Mouse (Mus musculus) hindbrain, postnatal 0 days (tissue): Measurements from ENCODE around the gene Per1. TPM values are rescaled to one million over a fixed set of nuclear protein-coding genes. Genes with fewer than 3 reads are reported as not detected.

Source experiments
- ATAC-seq: fragments of 200-750 bp; cut with Nextera tagmentation; 2 replicates; pipeline ENCODE4 v1.8.0; 2017; ENCODE audit warnings: mild to moderate bottlenecking, moderate TSS enrichment, moderate library complexity
- DNase-seq: peaks from one replicate; pipeline ENCODE4 v3.0.0-alpha.2; 2015; ENCODE audit warnings: low spot score
- H3K27ac ChIP-seq: fragments of 300-500 bp; sonication (generic); 2 replicates; pipeline ENCODE4 v1.5.1; 2014; ENCODE audit warnings: mild to moderate bottlenecking
- H3K27me3 ChIP-seq: fragments of 300-500 bp; sonication (generic); 2 replicates; pipeline ENCODE4 v1.6.1; 2014; ENCODE audit warnings: low read length, mixed read lengths; ENCODE audit not compliant: insufficient read depth
- H3K36me3 ChIP-seq: fragments of 300-500 bp; sonication (generic); 2 replicates; pipeline ENCODE4 v1.6.1; 2014; ENCODE audit warnings: low read length, mixed read lengths; ENCODE audit not compliant: insufficient read depth
- H3K4me1 ChIP-seq: fragments of 300-500 bp; sonication (generic); 2 replicates; pipeline ENCODE4 v1.6.1; 2014; ENCODE audit warnings: antibody characterized with exemption, low read length, mixed read lengths; ENCODE audit not compliant: insufficient read depth
- H3K4me2 ChIP-seq: fragments of 300-500 bp; sonication (generic); 2 replicates; pipeline ENCODE4 v1.6.1; 2014; ENCODE audit warnings: low read depth, mild to moderate bottlenecking, low read length, moderate library complexity, mixed read lengths
- H3K4me3 ChIP-seq: fragments of 300-500 bp; sonication (generic); 2 replicates; pipeline ENCODE4 v1.5.1; 2014; ENCODE audit warnings: low read length
- H3K9ac ChIP-seq: fragments of 300-500 bp; sonication (generic); replicated peaks from 2 replicates; pipeline ENCODE4 v1.6.1; 2014; ENCODE audit warnings: mild to moderate bottlenecking, low read length, moderate library complexity, mixed read lengths
- H3K9me3 ChIP-seq: fragments of 300-500 bp; sonication (generic); 2 replicates; pipeline ENCODE4 v1.6.1; 2016; ENCODE audit warnings: low read length, mixed read lengths
- CTCF ChIP-seq: IDR thresholded peaks from 2 replicates; pipeline ENCODE4 v1.5.1; 2016; ENCODE audit warnings: antibody characterized with exemption, control low read depth, low read depth
- WGBS: fragments of 180-500 bp; shearing (Covaris S2); extraction: QIAGEN DNeasy Blood & Tissue Kit; methylation state at CpG from one replicate; pipeline ENCODE4 v1.1.7; 2014; 5-methylcytosine and 5-hydroxymethylcytosine counted together
- polyA plus RNA-seq: library from polyadenylated mRNA; unstranded; fragments of >200 nt; fragmentation: Nextera tagmentation; extraction: Ambion mirVana; gene quantifications from 2 replicates; pipeline ENCODE4 v1.2.1, GENCODE M21; 2015
- total RNA-seq: library from RNA; depleted of rRNA; stranded (reverse); fragments of >200 nt; gene quantifications from 2 replicates; pipeline ENCODE4 v1.2.3, GENCODE M21; 2014

The Per1 gene
- total and polyA plus RNA-seq, 2 experiments from 2014 or later, result 15.9 to 27.1 TPM

GRCm38 (mm10) chr11:69064259-69065133 lies 30.5 kb upstream of the Per1 start:
- H3K9ac ChIP-seq, result peak overlapping the region; percentile 63; the same call in 1 of the 2 replicates
- DNase-seq (no peak), ATAC-seq (no peak)
- no peaks in the 10 kb centered on the region for H3K27me3 ChIP-seq
- no peaks in the 10 kb centered on the region for H3K9me3 ChIP-seq
- TF ChIP-seq CTCF, result no peak
- WGBS, result 52% methylated on average over 9 of the region's 9 CpGs
- peak overlapping the region; percentile 89 for H3K4me2 ChIP-seq
- H3K4me3 ChIP-seq, result peak overlapping the region; percentile 64
- H3K4me1 ChIP-seq, result peaks cover 23% of the 10 kb centered on the region
- H3K36me3 ChIP-seq, result no peaks in the 10 kb centered on the region
- H3K27ac ChIP-seq, result no peak overlapping the region

- no peak overlapping the region; the same call in 1 of the 2 replicates for H3K4me2 ChIP-seq
- no peaks in the 10 kb centered on the region for H3K9me3 ChIP-seq
- H3K4me1 ChIP-seq, result peaks cover 26% of the 10 kb centered on the region
- DNase-seq (no peak), ATAC-seq (no peak)
- H3K27ac ChIP-seq, result no peak overlapping the region
- 65% methylated on average over 3 of the region's 3 CpGs for WGBS
- H3K9ac ChIP-seq, result no peak overlapping the region
- no peaks in the 10 kb centered on the region for H3K36me3 ChIP-seq
- H3K27me3 ChIP-seq, result no peaks in the 10 kb centered on the region
- TF ChIP-seq CTCF, result no peak
- H3K4me3 ChIP-seq, result no peak overlapping the region
Observed at GRCm38 (mm10) chr11:69065394-69065925, 29.6 kb upstream of the Per1 start.

GRCm38 (mm10) chr11:69066163-69066861 lies 28.7 kb upstream of the Per1 start:
- Histone ChIP-seq H3K9ac (peak overlapping the region; percentile 44), H3K4me3 (peak overlapping the region; percentile 43), H3K9me3 (no peaks in the 10 kb centered on the region), H3K27ac (peak overlapping the region; percentile 65; the same call in 1 of the 2 replicates), H3K4me2 (peak overlapping the region; percentile 78), H3K4me1 (peaks cover 22% of the 10 kb centered on the region), H3K27me3 (no peaks in the 10 kb centered on the region), H3K36me3 (no peaks in the 10 kb centered on the region)
- ATAC-seq (no peak), DNase-seq (peak; percentile 73)
- no peak for TF ChIP-seq CTCF
- WGBS, result 1% methylated on average over 29 of the region's 29 CpGs

GRCm38 (mm10) chr11:69066956-69067355 lies 28.1 kb upstream of the Per1 start:
- Histone ChIP-seq H3K27me3 (no peaks in the 10 kb centered on the region), H3K9me3 (no peaks in the 10 kb centered on the region), H3K27ac (peak overlapping the region; percentile 21; the same call in 1 of the 2 replicates), H3K4me2 (peak overlapping the region; percentile 78), H3K4me3 (peak overlapping the region; percentile 43), H3K9ac (peak overlapping the region; percentile 44; the same call in 1 of the 2 replicates), H3K36me3 (no peaks in the 10 kb centered on the region), H3K4me1 (peaks cover 19% of the 10 kb centered on the region; the same call in 1 of the 2 replicates)
- TF ChIP-seq CTCF, result peak; percentile 88
- 9% methylated on average over 8 of the region's 8 CpGs for WGBS
- DNase-seq (peak; percentile 93), ATAC-seq (no peak)

- no peak for TF ChIP-seq CTCF
- 59% methylated on average over 6 of the region's 6 CpGs for WGBS
Observed at GRCm38 (mm10) chr11:69067601-69068000, 27.4 kb upstream of the Per1 start.

GRCm38 (mm10) chr11:69070093-69070492 lies 24.9 kb upstream of the Per1 start:
- H3K4me1 ChIP-seq, result peaks cover 18% of the 10 kb centered on the region; the same call in 1 of the 2 replicates

More at GRCm38 (mm10) chr11:69067601-69068000, 27.4 kb upstream of the Per1 start:
- Histone ChIP-seq H3K4me1 (peaks cover 18% of the 10 kb centered on the region; the same call in 1 of the 2 replicates), H3K9ac (no peak overlapping the region), H3K4me3 (no peak overlapping the region), H3K27ac (no peak overlapping the region), H3K36me3 (no peaks in the 10 kb centered on the region), H3K27me3 (no peaks in the 10 kb centered on the region), H3K9me3 (no peaks in the 10 kb centered on the region), H3K4me2 (no peak overlapping the region)
- no peak for DNase-seq
- ATAC-seq, result no peak

More at GRCm38 (mm10) chr11:69070093-69070492, 24.9 kb upstream of the Per1 start:
- no peaks in the 10 kb centered on the region for H3K27me3 ChIP-seq
- ATAC-seq, result no peak
- peak overlapping the region; percentile 91 for H3K27ac ChIP-seq
- peak overlapping the region; percentile 58 for H3K4me3 ChIP-seq
- DNase-seq, result no peak
- WGBS, result 2% methylated on average over 13 of the region's 13 CpGs
- no peaks in the 10 kb centered on the region for H3K36me3 ChIP-seq
- peak overlapping the region; percentile 70 for H3K9ac ChIP-seq
- H3K9me3 ChIP-seq, result no peaks in the 10 kb centered on the region
- no peak for TF ChIP-seq CTCF
- peak overlapping the region; percentile 86 for H3K4me2 ChIP-seq
